Mouse (Mus musculus) CD8-positive naive resting alpha-beta T cell, adult 2 months (primary cell): ENCODE results near the gene Tlr12.
"Not testable (repeated sequence)": the region's sequence is repeated elsewhere in the genome, so short reads cannot be mapped to it uniquely, and the experiment has no call there.

Source experiments
- DNase-seq, 2 experiments: peaks; one replicate each; pipeline ENCODE4 v3.0.0; 2022; ENCODE audit warnings: low read depth in 2 of 2, low spot score in 2 of 2

Tlr12 gene

DNA sequence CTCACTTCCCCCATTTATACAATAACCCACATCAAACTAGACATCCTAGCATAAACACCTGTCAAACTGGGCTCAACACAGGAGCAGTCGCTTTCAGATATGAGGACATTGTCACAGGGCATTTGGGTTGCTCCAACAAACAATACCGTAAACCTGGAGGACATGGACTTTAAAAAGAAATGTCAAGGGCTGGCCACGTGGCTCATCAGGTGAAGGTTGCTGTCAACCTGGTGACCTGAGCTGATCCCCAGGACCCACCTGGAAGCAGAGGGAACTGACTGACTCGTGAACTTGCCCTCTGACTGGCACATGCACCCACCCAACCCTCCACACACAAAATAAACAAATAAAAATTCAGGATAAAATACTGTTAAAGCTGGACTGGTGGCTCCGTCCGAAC, 2.2 kb upstream of the Tlr12 start:
- no peak for DNase-seq

DNA sequence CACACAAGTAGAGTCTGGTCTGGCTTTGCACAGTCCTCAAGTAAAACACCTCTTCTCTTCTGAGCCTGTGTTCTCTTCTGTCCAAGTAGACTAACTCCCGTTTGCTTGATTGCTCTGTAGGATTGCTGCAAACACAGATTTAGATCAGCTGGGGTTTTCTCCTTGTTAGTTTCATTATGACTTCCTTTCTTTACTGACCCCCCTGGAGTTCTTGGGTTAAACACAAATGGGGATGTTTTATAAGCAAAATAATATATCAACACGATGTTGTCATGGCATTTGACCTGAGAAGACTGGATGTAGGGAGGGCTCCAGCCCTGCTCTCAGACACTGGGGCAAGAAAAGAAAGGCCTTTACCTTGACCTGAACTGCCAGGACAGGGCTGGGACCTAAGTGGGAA, 544 bp upstream of the Tlr12 start:
- DNase-seq, result no peak

DNA sequence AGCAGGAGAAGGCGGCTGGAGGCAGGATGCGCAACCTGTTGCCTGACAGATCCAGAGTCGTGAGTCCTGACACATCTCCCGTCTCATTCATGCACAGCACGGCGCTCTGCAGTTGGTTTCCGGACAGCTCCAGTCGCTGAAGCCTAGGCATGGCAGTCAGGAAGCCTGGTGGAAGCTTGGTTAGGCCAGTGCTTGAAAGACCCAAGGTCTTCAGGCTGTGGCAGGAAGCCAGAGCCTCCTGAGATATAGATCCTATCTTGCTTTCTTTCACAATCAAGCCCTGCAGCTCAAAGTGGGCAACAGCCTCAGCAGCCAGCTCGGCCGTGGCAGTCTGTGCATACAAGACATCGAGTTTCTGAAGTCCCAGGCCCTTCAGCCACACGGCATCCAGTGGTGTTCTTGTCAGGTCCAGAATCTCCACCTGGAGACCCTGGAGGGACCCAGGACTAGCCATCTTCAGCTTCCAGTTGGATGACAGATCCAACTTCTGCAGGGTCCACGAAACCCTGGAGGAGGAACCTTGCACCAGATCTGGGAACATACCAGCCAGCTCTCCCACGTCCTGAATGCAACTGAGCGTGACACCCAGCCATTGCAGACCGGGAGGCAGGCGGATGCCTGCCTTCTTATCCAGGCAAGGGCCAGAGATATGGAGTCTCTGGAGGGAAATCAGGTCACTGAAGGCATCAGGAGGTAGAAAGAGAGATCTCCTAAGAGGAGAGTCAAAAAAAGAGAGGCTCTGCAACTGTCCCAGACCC, 877 bp downstream of the Tlr12 start:
- DNase-seq, result peak in 1 of 2 experiments; percentile 24

DNA sequence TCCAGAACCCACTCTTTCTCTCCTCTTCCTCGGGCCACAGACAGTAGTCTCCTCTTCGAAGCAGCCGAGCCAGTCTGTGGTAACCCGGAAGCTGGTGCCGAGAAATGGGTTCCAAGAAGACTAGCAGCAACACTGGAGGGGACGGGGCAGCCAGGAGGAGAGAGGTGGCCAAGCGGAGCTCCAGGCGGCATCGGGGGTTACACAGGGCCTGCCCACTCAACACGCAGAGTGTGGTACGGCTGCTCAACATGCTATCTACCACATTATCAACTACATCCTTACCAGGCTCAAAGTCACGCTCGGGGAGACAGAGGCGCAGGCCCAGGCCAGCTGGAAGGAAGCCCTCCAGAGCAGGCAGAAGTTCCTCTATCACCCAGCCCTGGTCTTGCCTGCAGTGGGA, 2.7 kb downstream of the Tlr12 start:
- no peak for DNase-seq

DNA sequence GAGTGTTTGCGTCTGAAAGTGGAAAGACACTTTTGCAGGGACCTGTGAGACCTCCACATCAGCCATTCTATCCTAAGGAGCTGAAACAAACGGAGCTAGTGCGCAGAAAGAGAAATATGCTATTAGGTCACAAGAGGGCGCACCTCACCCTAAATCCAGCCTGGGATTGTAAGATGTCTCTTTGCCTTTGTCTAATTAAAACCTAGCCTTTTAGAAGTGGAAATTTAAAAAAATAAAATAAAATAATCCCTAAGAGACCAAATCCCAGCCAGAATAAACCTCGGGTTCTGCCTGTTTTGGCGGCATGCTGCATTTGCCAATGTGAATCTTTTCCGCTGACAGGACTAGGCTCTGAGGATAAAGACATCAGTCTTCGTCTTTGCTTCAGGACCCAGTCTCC, 5.1 kb downstream of the Tlr12 start:
- peak in 1 of 2 experiments; percentile 61 for DNase-seq

DNA sequence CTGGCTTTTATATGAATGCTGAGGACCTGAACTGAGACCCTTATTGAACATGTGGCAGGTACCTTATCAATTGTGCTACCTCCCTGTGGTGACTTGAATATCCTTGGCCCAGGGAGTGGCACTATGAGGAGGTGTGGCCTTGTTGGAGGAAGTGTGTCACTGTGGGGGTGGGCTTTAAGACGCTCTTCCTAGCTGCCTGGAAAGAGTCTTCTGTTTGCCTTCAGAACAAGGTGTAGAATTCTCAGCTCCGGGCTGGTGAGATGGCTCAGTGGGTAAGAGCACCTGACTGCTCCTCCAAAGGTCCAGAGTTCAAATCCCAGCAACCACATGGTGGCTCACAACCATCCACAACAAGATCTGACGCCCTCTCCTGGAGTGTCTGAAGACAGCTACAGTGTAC, 6.7 kb downstream of the Tlr12 start:
- not testable (repeated sequence) for DNase-seq

DNA sequence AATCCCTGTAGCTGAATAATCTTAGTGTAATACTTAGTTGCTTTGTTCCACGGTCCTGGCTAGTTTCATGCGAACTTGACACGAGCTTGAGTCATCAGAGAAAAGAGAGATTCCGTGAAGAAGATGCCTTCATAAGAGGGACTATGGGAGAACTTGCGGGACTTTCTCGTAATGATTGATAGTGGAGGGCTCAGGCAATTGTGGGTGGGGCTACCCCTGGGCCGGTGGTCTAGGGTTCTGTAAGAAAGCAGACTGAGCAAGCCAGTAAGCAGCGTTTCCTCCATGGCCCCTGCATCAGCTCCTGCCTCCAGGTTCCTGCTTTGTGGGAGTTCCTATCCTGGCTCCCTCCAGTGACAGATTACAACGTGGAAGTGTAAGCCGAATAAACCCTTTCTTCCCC, 7.7 kb downstream of the Tlr12 start:
- no peak for DNase-seq

DNA sequence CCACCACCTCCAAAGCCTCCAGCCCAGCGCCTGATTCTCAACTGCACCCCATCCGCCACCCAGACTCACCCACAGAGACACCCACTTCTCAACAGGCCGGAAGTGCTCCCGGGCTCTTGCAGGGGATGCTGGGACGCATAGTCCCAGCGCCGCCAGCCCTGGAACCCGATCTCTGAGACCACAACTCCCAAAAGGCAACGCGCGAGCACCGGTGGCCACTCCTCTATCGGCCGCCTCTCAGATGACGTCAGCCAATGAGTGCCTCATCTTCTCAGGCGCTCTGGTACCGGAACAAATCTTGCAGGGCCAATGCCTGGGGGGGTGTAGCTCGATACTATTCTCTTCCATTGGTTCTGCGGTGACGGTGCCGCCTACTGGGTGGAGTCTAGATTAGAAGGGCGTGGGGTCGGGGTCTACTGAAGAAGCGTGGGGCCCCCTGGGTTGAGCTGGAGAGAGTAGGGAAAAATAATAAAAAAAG, 8.5 kb downstream of the Tlr12 start, which contains the start of gene Zscan20:
Gene Zscan20, minus strand, starts transcription at position 174 of the 478 bp plus-strand sequence.
- DNase-seq, result peak; percentile 89 to 91

DNA sequence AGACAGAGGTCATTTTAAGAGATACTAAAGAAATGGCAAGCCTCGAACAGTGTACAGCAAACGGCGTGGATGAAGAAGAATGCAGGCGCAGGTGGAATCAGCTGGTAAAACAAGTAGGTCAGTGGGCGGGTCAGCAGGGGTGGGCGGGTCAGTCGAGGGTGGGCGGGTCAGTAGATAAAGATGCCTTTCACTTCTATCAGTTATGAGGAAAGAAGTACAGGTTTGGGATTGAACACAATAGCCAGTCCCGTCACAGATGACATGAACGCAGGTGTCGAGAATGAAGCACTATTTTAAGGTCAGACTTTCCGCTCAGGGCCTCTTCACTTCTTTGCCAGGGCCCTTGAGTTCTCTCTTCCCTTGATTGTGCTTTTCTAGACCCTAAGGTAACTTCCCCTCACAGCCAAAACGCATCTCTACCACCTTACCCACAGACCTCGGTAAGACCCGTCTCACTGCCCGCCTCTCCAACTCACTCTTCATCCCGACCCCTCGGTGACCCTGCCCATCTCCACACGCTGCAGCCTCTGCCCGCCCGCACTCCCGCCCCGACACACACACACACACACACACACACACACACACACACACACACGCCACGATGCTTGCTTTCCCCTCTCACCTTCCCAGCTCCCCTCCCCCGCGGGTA, 9.0 kb downstream of the Tlr12 start:
- DNase-seq, result no peak

DNA sequence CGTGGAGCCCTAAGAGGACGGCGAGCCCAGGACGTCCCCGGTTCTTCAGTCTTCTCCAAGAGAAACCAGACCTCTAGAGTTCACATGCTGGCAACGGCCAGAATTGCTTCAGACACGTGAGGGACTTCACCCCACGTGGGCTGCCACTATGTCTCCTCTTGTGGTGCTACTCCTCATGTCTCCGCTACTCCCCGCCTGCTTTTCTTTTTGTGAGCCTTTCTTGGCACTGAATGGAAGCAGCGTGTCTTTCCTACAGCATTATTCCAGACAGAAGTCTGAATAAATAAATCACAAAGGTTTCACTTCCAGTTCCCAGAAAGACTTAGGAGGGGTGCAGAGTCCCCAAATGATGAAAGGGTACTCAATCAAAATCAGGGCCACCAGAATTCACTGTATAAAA, 10.8 kb downstream of the Tlr12 start:
- DNase-seq, result no peak

DNA sequence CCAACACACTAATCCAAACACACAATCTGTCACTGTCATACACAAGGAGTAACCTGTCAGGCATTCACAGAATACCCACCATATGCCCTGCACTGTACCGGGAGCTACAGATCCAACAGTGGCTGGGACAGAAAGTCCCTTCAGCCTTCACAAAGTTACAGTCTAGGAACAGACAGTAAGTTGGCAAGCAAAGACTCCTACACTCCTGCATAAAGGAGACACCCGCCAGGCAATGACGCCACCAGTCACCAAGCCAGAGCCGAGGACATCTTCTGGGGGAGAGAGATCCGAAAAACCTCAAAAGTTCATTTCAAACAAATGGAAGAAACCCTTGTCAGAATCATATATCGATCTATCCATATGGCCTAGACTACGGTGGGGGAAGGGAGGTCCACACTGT, 11.8 kb downstream of the Tlr12 start:
- no peak for DNase-seq

DNA sequence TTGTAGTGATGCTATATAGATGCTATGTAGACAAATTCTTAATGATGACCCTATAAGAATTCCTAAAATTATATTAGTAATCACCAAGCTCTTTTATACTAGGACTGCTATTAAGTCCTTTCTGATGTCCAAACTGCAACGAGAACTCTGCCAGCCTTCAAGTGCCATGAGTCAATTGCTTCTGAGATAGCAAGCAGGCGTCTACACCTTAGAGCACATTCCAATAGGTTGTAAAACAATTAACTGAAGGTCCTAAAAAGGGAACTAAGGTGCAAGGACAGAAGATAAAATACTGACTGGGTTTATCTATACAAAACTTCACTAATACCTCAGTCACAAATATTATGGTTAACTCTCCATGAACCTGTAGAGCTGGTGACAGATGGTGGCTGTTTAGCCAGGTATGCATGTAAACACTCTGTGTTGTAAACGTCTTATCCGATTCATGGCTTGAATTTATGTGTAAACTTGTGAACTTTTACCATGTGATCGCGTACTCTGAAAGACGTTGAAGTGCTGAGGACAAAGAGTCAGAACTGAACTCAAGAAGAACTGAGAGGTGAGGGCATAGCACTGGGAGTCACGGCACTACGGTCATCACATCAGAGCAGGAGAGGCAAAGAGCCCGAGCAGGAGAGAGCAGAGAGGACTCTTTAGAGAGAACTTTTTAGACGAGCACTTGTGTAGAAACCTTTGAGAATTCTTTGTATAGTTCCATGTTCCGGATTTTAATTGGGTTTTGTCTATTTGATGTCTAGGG, 20.4 kb downstream of the Tlr12 start:
- no peak for DNase-seq

DNA sequence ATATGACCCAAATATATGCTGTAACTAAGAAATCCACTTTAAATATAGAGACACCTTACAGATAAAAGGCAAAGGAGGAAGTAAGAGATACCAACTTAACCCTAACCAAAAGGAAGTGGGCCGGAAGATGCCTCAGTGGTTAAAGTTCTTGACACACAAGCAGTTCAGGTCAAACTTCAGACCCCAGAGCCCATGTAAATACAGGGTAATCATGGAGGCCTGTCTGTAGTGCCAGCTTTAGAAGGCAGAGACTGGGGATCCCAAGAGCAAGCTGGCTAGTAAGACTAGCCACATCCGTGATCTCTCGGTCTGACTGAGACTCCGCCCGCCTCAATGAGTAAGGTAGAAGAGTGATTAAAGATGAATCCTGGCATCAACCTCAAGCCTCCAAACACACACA, 24.4 kb downstream of the Tlr12 start:
- DNase-seq, result peak in 1 of 2 experiments; percentile 28

DNA sequence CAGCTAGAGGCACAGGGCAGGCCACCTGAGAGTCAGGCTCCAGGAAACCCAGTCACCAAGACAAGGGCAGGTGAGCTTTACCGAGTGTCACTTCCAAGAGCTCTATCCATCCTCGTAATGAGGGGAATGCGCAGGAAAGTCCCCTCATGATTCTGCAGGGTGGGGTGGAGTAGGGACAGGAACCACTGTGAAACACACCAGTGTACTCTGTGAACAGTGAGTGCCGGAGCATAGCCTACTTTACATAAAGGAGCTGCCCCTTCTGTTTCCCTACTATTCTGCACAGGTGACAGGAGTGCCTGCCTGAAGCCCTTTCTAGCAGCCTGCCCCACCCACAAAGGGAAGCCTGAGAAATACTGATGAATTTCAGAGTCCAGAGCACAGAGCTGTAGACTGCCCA, 25.1 kb downstream of the Tlr12 start:
- no peak for DNase-seq

DNA sequence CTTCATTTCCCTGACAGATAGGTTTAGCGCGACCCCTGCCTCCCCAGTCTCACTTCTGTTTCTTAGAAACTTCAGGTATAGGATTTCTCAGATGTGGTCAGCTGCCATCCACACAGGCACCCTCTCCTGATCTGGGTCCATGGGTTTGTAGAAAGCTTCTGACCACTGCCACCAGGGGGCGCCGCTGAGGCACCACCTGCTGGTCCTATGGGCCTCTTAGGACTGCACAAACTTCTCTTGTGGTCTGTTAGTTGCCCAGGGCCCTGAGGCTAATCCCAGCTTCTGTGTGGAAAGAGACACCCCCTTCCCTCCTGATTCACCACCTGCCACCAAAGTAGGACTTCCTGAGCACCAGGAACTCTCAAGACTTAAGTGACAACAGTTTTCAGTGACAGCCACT, 39.2 kb downstream of the Tlr12 start:
- DNase-seq, result peak; percentile 52 to 53

DNA sequence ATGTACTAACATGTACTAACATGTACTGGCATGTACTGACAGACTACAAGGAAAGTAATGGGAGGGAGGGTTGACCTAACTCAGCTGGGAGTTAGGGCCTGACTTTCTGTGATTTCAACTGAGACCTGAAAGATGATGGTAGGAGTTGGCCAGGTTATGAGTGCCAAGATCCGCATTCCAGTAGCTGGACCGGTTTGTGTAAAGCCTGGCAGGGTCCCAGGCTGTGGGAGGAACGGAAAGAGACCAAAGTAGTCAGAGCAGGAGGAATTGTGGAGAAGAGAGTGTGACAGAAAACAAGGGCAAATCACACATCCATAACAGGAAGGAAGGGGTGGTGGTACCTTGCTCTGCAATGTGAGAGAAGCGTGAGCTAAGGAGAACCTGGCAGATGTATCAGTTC, 42.6 kb downstream of the Tlr12 start:
- DNase-seq, result no peak
